Mouse (Mus musculus): ENCODE measurements around the gene Gm44973.
"Not testable (repeated sequence)": the region's sequence is repeated elsewhere in the genome, so short reads cannot be mapped to it uniquely, and the experiment has no call there.

Gm44973 gene

DNA sequence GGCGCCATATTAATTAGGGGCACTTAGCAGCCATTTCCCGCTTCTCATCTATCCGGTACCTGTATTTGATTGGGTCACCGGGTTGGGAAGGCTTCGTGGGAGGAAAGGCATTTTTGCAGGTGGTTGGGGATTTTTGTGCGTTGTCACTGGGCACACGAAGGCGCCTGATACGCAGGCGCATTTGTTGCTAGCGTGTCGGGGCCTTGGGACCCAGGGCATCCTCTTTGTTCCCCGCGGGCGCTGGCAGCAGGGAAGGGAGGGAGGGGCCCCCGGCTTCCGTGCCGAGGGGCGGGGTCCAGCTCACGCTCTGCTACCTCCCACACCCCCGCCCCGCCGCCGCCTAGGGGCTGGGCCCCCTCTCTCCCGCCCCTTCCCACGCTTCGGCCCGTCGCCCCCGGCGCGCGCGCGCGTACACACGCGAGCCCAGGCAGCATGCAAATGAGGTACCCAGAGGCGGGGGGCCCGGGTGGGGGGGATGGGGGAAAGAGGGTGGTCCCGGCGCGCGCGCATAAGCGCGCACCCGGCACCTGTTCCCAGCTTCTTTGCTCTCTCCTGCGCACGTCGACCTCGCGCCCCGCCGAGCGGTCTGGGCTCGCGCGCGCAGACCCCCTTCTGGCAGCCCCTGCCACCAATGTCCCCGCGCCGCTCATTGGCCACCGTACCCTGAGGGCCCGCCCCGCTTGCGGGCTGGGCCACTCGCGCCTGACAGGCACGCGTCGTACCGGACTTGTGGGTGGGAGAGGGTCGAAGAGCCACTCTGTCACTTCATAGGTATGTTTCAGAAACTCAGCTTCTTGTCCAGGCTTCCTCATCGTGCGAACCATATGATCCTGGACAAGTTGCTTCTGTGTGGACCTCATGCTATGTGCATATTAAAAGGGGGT is at the start of gene Gm44973:
TSS of gene Gm44973 (plus strand) at position 379 of the 884 bp plus-strand sequence.
- DNase-seq = peak; percentile 99

- DNase-seq = no peak
These were observed 44.2 kb upstream of the Gm44973 start, which contains the start of gene Sbk3 for GRCm38 (mm10) chr7:4971068-4971467. TSS of gene Sbk3 (minus strand) at chr7:4971168.

DNA sequence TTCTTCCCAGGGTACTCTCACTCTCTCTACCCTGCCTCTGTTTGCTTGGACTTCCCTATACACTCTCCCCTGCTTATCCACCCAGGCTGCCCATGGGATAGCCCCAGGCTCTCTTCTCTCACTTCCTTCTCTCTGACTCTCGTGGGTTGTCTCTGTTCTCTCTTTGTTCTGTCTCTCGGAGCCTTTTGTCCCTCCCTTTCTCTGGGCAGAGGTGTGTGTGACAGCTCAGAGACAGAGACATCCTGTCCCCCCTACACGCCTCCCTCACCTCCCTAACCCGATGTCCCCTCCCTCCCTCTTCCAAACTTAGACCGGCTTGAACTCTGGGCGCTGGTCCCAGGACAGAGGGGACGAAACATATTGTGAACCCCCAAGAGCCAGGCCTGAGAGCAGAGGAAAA is 43.6 kb upstream of the Gm44973 start:
- no peak for DNase-seq

DNA sequence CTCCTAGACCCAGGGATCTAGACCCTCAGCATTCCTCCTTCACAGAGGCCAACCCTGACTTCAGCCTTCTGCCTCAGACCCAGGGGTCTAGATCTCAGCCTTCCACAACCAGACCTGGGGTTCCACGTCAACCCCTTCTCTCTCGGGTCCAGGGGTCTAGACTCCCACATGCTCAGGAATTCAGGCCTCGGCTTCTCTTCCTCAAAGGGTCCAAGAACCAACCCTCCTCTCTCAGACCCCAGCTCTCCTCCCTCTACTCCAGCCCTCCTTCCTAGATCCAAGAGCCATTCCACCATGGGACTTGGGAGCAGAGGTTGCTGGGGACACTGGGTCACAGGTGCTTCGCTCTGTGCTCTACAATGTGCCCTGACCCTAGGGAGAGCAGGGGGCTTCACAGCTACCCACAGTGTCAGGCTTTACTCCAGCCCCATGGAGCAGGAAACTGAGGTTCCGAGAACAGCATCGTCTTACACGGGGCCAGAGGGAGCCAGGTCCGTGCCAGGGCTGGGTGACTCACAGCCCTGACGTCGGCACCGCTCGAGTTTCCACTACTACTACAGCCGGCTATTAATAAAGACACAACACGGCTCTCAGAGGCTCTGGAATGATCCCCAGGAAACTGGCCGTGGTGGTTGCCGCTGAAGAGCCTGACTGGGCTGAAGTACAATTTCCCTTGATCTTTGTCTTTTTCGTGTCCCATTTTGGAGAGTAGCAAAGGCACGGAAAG is 42.8 kb upstream of the Gm44973 start:
- no peak for DNase-seq

- no peak for DNase-seq
These were observed 39.8 kb upstream of the Gm44973 start for GRCm38 (mm10) chr7:4975455-4975854.

DNA sequence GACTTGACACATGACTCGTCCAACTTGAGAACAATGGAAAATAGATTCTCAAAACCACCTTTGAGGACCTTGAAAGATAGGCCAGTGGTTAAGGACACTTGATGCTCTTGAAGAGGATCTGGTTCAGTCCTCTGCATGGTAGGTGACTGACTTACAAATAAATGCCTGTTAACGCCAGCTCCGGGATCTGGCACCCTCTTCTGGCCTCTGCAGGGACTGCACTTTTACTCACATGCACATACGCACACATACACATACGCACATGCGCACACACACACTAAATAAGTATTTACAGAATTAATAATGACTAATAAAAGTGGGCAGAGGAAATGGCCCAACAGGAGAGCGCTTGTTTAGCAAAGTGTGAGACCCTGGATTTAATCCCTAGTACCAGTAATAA is 38.5 kb upstream of the Gm44973 start:
- no peak for DNase-seq

- no peak for DNase-seq
These were observed 27.0 kb upstream of the Gm44973 start for GRCm38 (mm10) chr7:4988250-4988649.

GRCm38 (mm10) chr7:4993347-4993998 is 21.8 kb upstream of the Gm44973 start:
- peak; percentile 13 for DNase-seq

GRCm38 (mm10) chr7:4993999-4994788 is 21.1 kb upstream of the Gm44973 start:
- no peak for DNase-seq

DNA sequence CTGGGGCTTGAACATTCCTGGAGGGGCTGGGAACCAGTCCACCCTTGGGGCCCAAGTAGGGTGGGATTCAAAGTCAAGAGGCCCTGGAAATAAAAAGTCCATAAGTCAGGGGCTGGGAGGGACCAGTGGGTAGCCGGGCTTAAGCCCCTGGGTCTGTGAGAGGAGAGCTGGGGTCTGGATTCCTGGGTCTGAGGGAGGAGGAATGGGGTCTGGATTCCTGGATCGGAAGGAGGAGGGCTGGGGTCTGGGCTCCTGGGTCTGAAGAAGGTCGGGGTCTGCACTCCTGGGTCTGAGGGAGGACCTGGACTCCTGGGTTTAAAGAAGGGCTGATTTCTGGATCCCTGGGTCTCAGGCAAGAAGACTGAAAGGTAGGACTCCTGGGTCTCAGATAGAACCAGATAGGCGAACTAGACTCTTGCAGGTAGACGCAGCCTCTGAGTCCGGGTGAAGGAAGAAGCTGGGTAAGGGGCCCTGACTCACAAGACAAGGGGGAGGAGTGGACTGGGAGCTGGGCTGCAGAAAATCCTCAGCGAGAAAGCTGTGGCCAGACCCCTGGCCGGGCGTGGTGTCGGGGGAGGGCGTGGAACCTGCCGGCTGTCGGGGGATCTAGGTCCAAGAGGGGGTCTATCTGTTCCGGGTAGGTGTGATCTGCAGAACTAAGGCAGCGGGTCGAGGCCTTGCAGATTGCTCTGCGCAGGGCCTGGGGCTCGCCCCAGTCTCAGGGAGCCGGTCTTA is 19.9 kb upstream of the Gm44973 start:
- no peak for DNase-seq

GRCm38 (mm10) chr7:4996003-4996895 is 19.0 kb upstream of the Gm44973 start, which contains the start of gene Zfp579:
TSS of gene Zfp579 (minus strand) at chr7:4996158.
- DNase-seq = peak; percentile 93

GRCm38 (mm10) chr7:4996934-4997333 is 18.4 kb upstream of the Gm44973 start:
- DNase-seq = no peak

- peak; percentile 53 for DNase-seq
These were observed 15.4 kb upstream of the Gm44973 start for GRCm38 (mm10) chr7:4999876-5000275.

- DNase-seq = not testable (repeated sequence)
These were observed 12.4 kb upstream of the Gm44973 start for GRCm38 (mm10) chr7:5002876-5003275.

GRCm38 (mm10) chr7:5008229-5008628 is 7.1 kb upstream of the Gm44973 start:
- no peak for DNase-seq

DNA sequence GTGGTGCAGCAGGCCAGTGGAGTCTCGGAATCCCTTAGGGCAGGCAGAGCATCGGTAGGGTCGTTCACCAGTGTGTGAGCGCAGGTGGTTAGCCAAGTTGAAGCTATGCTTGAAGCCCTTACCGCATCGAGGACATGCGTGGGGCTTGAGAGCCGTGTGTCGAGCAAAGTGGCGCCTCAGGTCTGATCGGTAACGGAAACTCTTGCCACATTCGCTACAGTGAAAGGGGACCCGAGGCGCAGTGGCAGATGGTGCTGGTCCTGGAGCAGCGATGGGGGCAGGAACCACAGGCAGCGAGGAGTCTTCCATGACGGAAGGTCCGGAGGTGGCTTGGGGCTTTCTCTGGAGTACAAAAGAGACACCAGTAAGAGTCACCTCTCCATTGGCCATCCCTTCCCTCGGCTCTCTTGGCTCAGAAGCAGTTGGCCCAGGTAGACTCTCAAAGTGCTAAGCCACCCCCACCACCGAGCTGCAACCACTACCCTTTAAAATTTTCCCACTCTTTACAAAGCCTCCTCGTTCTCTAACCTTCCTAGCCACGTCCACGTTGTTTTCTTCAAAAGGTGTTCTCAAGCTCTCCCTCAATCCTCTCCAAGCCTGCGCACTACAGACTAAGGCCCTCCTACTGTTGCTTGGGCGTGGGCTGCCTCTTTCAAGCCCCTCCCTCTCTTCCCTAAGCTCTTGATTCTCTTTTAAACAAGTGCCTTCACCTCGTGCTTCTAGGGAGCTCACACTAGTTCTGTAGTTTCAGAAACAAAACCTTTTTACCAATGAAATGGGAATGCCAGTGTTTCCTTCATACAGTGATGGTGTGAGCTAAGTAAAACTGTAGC is 2.4 kb upstream of the Gm44973 start:
- no peak for DNase-seq

DNA sequence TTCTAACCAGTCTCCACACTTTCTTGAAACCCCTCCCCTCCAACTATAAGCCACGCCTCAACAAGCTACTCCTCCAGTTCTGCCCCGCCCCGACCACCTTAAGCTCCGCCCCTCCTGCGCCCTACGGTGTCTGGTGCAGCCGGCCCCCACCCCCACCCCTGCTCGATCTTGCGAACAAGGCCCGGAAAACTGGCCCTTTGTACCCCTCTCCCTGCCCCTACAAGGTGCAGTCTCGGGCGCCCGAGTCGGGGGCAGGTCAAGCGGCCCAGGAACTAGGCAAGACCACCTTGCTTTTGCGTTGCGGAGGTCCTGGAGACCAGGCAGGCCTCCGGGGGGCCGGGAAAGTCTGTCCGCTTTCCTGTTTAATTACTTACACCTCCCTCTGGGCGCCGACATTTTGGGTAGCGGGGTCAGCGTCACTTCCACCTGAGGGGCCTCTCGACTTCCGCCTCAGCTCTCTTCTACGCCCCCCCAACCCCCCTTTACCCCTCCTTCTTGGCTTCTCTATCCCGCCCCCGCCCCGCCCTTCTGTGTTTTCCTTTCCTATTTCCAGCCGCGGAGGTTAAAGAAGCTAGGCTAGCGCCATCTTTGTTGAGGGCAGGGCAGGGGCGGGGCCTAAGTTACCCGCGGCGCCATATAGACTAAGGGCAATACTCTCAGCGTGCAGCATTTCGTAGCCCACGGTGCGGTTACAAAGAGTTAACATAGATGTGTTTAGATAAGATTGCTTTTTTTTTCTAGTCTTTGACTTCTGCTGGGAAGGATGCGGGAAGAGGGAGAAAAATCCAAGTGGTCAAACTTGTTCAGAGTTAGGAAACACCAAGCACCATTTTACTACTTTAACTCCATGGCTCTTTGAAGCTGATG is 812 bp upstream of the Gm44973 start, which contains the start of the genes Zfp524 and Fiz1:
TSS of gene Zfp524 (plus strand) at position 165 of the 867 bp plus-strand sequence.
TSS of gene Fiz1 (minus strand) at position 447 of the 867 bp plus-strand sequence.
- DNase-seq = peak; percentile 98

DNA sequence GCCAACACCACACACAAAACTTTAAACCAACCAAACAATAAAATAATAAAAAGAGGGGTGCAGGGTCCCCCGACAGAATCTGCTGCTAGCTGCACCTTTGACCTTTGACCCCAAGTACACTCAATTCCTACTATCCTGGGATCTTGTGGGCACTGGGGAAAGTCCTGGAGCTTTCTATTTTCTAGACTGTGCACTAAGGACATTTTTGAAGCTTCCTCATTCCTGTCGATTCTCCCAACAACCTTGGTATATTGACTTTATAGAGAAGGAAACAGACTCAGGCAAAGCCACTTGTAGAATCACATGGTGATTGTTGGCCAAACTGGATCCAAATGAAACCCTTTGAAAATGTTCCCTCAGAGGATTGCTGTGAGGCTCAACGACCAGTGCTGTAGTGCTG is 761 bp downstream of the Gm44973 start:
- DNase-seq = no peak

GRCm38 (mm10) chr7:5016920-5017319 is 1.6 kb downstream of the Gm44973 start:
- no peak for DNase-seq
